Mouse (Mus musculus) olfactory bulb, adult 2 months (tissue): Measurements from ENCODE around the gene Edil3.

Experiments
- CTCF ChIP-seq: fragments of 200-500 bp; IDR thresholded peaks from 2 replicates; pipeline ENCODE4 v1.5.1; 2012; ENCODE audit warnings: low read depth, mild to moderate bottlenecking, low read length, moderate library complexity; ENCODE audit not compliant: insufficient read depth
- POLR2A ChIP-seq: fragments of 200-500 bp; IDR thresholded peaks from 2 replicates; pipeline ENCODE4 v1.6.1; 2012; ENCODE audit warnings: mild to moderate bottlenecking, low read depth, low read length, moderate library complexity; ENCODE audit not compliant: insufficient read depth

DNA sequence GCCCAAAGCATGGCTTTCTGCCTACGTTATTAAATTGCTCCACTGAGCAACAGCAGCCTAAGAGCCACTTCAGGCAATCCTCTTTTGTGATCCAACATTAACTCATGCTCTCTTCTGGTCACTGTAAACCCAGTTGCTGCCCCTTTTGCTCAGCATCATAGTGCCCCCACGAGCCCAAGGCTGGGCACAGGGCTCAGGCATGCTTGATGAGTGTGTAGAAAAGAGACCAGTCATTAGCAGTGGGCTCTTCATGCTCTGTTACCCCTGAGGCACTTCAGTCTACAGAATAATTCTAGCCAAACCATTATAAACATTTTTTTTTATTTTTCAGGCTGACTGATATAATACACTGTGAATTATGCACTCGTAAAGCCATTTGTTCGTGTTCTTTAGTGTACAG, 517.8 kb downstream of the Edil3 start:
- TF ChIP-seq POLR2A (no peak), CTCF (no peak)
